Mouse (Mus musculus): ENCODE results near the gene Yap1.

DNA sequence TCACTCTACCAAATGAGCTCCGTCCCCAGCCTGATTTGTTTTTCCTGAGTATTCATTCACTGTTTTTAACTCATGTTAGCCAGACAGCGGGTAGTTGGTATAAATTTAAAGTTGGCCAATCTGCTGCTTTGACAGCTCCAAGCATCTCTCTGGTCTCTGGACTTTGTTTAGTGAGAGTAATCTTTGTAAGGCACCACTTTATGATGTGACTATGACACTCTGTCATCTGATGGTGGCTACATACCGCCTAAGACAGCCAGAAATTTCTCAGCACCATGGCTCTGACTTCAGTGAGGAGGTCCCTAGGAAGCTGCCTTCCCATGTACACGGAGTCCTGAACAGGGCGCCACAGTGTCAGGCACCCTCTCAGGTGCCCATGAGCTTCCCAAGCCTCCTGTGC lies 14.2 kb upstream of the Yap1 start:
- TF ChIP-seq POLR2A (IDR thresholded peaks at IDR 0.05; ENCODE audit: extremely low read depth, insufficient read depth, low read length) (no peak), CTCF (IDR thresholded peaks at IDR 0.05; ENCODE audit: low read depth, low read length) (no peak)

All from liver, adult 2 months (tissue).